ENCODE assay signal across 20 mouse cellular contexts in genomic region chr1:82261638-82262037, GRCm38 (mm10). TPM values are rescaled to one million over a fixed set of nuclear protein-coding genes. Genes with fewer than 3 reads are reported as not detected.
"Had no signal": no experiment of that assay in that cellular context is flagged by ENCODE, and none has a peak within 500 bp of the region (broad histone marks: within the 10 kb centered on the region; RNA-seq: fewer than 3 reads in every experiment).

No protein-coding gene starts in this region.

- H3K4me2 ChIP-seq: kidney, embryonic 15.5 days; liver, embryonic 12.5 days; lung, embryonic 14.5 days; midbrain, embryonic 15.5 days; neural tube, embryonic 13.5 days; stomach, embryonic 15.5 days had no signal

- H3K4me3 ChIP-seq: kidney, embryonic 15.5 days; limb, embryonic 13.5 days; liver, embryonic 12.5 days; midbrain, embryonic 10.5 days; midbrain, embryonic 15.5 days; neural tube, embryonic 13.5 days; stomach, embryonic 15.5 days had no signal

- H3K9ac ChIP-seq: kidney, embryonic 15.5 days; limb, embryonic 13.5 days; liver, embryonic 12.5 days; lung, embryonic 14.5 days; midbrain, embryonic 15.5 days; neural tube, embryonic 13.5 days; stomach, embryonic 15.5 days had no signal

- H3K9me3 ChIP-seq: kidney, embryonic 15.5 days; limb, embryonic 13.5 days; liver, embryonic 12.5 days; midbrain, embryonic 10.5 days; midbrain, embryonic 15.5 days; neural tube, embryonic 13.5 days; stomach, embryonic 15.5 days had no signal

- H3K27ac ChIP-seq: kidney, embryonic 15.5 days; liver, embryonic 12.5 days; midbrain, embryonic 10.5 days; midbrain, embryonic 15.5 days; neural tube, embryonic 13.5 days; stomach, embryonic 15.5 days had no signal

- H3K36me3 ChIP-seq: kidney, embryonic 15.5 days; liver, embryonic 12.5 days; midbrain, embryonic 10.5 days; midbrain, embryonic 15.5 days; neural tube, embryonic 13.5 days; stomach, embryonic 15.5 days had no signal

- H3K4me1 ChIP-seq: liver, embryonic 12.5 days; midbrain, embryonic 10.5 days; stomach, embryonic 15.5 days had no signal

- ATAC-seq: liver, embryonic 12.5 days had no signal

- H3K27me3 ChIP-seq: kidney, embryonic 15.5 days; limb, embryonic 13.5 days; liver, embryonic 12.5 days; midbrain, embryonic 15.5 days; neural tube, embryonic 13.5 days; stomach, embryonic 15.5 days had no signal

- DNase-seq: kidney, postnatal 14 days; lung, embryonic 14.5 days; lung, postnatal 10 days; lung, postnatal 4 days; thymus, postnatal 4 days had no signal

RNA-seq across cellular contexts. Expression of gene Gm9747, which starts 28.7 kb away (rescaled TPM):
- total RNA-seq: layer of hippocampus, postnatal 36 days; left cerebral cortex, adult 8-10 months; left cerebral cortex, postnatal 25 days; megakaryocyte, adult 5-6 weeks had no signal
- polyA plus RNA-seq: kidney, adult 2 months; large intestine, adult 2 months; spleen, adult 2 months; testis, adult 2 months had no signal
